In the genomic region with DNA sequence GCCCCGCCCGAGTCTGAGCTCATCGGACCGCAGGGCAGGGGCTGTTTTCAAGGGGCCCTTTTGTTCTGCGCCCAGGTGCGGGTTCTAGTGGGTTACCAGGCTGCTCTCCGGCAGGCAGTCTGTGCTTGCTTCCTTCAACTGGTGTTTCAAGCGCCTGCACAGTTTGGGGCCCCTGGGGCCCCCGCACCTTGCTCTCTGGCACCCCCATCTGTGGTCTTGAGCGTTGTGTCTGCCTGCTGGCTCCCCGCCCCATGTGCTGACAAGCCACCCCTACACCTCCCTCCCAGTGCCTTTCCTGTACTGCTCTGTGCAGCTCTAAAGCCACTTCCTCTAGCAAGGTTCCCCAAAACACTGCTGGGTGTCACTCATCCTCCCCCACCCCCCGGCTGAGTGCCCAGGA, we compare ENCODE assay signal across 8 mouse cellular contexts. TPM values are rescaled to one million over a fixed set of nuclear protein-coding genes. Genes with fewer than 3 reads are reported as not detected.
A peak's percentile ranks its signal among the peaks of the same experiment; 100 is the strongest.
DNase-seq lines count a peak whose midpoint lies in the region; ATAC-seq and TF ChIP-seq lines count a peak whose summit lies in the region.

No protein-coding gene starts in this region.

- no peaks in the 10 kb centered on the region for H3K9me3 ChIP-seq in heart, embryonic 15.5 days (replicated peaks)
- no peaks in the 10 kb centered on the region for H3K9me3 ChIP-seq in liver, embryonic 12.5 days (replicated peaks)
- H3K9me3 ChIP-seq in neural tube, embryonic 15.5 days (replicated peaks): no peaks in the 10 kb centered on the region
- no peaks in the 10 kb centered on the region for H3K9me3 ChIP-seq in forebrain, embryonic 16.5 days (ENCODE audit: control insufficient read depth, low read length)

- DNase-seq in left cerebral cortex, postnatal 4 days: peak; percentile 27
- no peak for DNase-seq in left cerebral cortex, adult 11 months (ENCODE audit: low spot score)

- H3K27me3 ChIP-seq in heart, embryonic 15.5 days: no peaks in the 10 kb centered on the region
- 0 out of 2 replicates have a peak, but pooled peaks cover 5% of the 10 kb centered on the region for H3K27me3 ChIP-seq in liver, embryonic 12.5 days (replicated peaks)
- H3K27me3 ChIP-seq in small intestine, adult 2 months (ENCODE audit: control insufficient read depth, insufficient read depth, low read length): no peaks in the 10 kb centered on the region
- no peaks in the 10 kb centered on the region for H3K27me3 ChIP-seq in neural tube, embryonic 15.5 days (replicated peaks)
- no peaks in the 10 kb centered on the region for H3K27me3 ChIP-seq in forebrain, embryonic 16.5 days (replicated peaks; ENCODE audit: control insufficient read depth, insufficient read depth, low read length)

- peaks cover 4% of the 10 kb centered on the region for H3K4me1 ChIP-seq in bone marrow, adult 2 months (ENCODE audit: control insufficient read depth, insufficient read depth, low read length)
- H3K4me1 ChIP-seq in heart, embryonic 15.5 days (replicated peaks): peaks cover 21% of the 10 kb centered on the region
- H3K4me1 ChIP-seq in liver, embryonic 12.5 days: peaks cover 17% of the 10 kb centered on the region
- peaks cover 8% of the 10 kb centered on the region for H3K4me1 ChIP-seq in small intestine, adult 2 months (ENCODE audit: control insufficient read depth, insufficient read depth, insufficient read length, low read length)
- H3K4me1 ChIP-seq in neural tube, embryonic 15.5 days: 0 out of 2 replicates have a peak, but pooled peaks cover 4% of the 10 kb centered on the region
- H3K4me1 ChIP-seq in forebrain, embryonic 16.5 days (replicated peaks; ENCODE audit: control insufficient read depth, insufficient read depth, low read length): no peaks in the 10 kb centered on the region

- peak overlapping the region; percentile 96 for H3K27ac ChIP-seq in bone marrow, adult 2 months (ENCODE audit: control insufficient read depth, insufficient read depth, low read depth, low read length, poor library complexity)
- H3K27ac ChIP-seq in heart, embryonic 15.5 days: peak overlapping the region; percentile 47
- H3K27ac ChIP-seq in liver, embryonic 12.5 days: peak overlapping the region; percentile 7; the same call in 1 of the 2 replicates
- H3K27ac ChIP-seq in small intestine, adult 2 months (ENCODE audit: insufficient read depth, low read depth, low read length): peak overlapping the region; percentile 62
- no peak overlapping the region for H3K27ac ChIP-seq in neural tube, embryonic 15.5 days (replicated peaks)
- no peak overlapping the region for H3K27ac ChIP-seq in forebrain, embryonic 16.5 days (ENCODE audit: low read length)

- peak; percentile 66 for TF ChIP-seq CTCF in bone marrow, adult 2 months (IDR thresholded peaks at IDR 0.05; ENCODE audit: control insufficient read depth, insufficient read depth, low read length)
- peak; percentile 39; the same call in 1 of the 2 replicates for TF ChIP-seq CTCF in small intestine, adult 2 months (IDR thresholded peaks at IDR 0.05; ENCODE audit: extremely low read depth, insufficient read length, insufficient replicate concordance, low read depth, low read length)

- peak; percentile 77; the same call in 1 of the 2 replicates for TF ChIP-seq POLR2A in bone marrow, adult 2 months (IDR thresholded peaks at IDR 0.05; ENCODE audit: borderline replicate concordance, control insufficient read depth, low read depth, low read length)
- no peak; the same call in 1 of the 2 replicates for TF ChIP-seq POLR2A in small intestine, adult 2 months (IDR thresholded peaks at IDR 0.05; ENCODE audit: low read depth, low read length)

- H3K36me3 ChIP-seq in heart, embryonic 15.5 days: no peaks in the 10 kb centered on the region
- H3K36me3 ChIP-seq in liver, embryonic 12.5 days: no peaks in the 10 kb centered on the region
- H3K36me3 ChIP-seq in small intestine, adult 2 months (ENCODE audit: control insufficient read depth, insufficient read depth, low read length): no peaks in the 10 kb centered on the region
- H3K36me3 ChIP-seq in neural tube, embryonic 15.5 days: no peaks in the 10 kb centered on the region
- H3K36me3 ChIP-seq in forebrain, embryonic 16.5 days (ENCODE audit: control insufficient read depth, insufficient read depth): no peaks in the 10 kb centered on the region

- no peak overlapping the region for H3K9ac ChIP-seq in heart, embryonic 15.5 days
- H3K9ac ChIP-seq in liver, embryonic 12.5 days: no peak overlapping the region
- H3K9ac ChIP-seq in neural tube, embryonic 15.5 days (replicated peaks): no peak overlapping the region
- no peak overlapping the region for H3K9ac ChIP-seq in forebrain, embryonic 16.5 days (replicated peaks; ENCODE audit: low read depth, low read length)

- 2% methylated on average over 12 of the region's 12 CpGs for WGBS in bone marrow, adult 2 months
- 65% methylated on average over 12 of the region's 12 CpGs for WGBS in heart, embryonic 15.5 days
- 22% methylated on average over 12 of the region's 12 CpGs for WGBS in liver, embryonic 12.5 days (ENCODE audit: insufficient replicate concordance)
- 22% methylated on average over 12 of the region's 12 CpGs for WGBS in small intestine, adult 2 months
- 66% methylated on average over 12 of the region's 12 CpGs for WGBS in neural tube, embryonic 15.5 days
- 62% methylated on average over 12 of the region's 12 CpGs for WGBS in forebrain, embryonic 16.5 days

- peak overlapping the region; percentile 82 for H3K4me3 ChIP-seq in bone marrow, adult 2 months (replicated peaks; ENCODE audit: control insufficient read depth, low read depth, low read length)
- H3K4me3 ChIP-seq in heart, embryonic 15.5 days: peak overlapping the region; percentile 26; the same call in 1 of the 2 replicates
- H3K4me3 ChIP-seq in liver, embryonic 12.5 days: peak overlapping the region; percentile 36
- H3K4me3 ChIP-seq in small intestine, adult 2 months (ENCODE audit: low read depth, low read length): peak overlapping the region; percentile 65
- H3K4me3 ChIP-seq in neural tube, embryonic 15.5 days (replicated peaks): no peak overlapping the region
- H3K4me3 ChIP-seq in forebrain, embryonic 16.5 days (replicated peaks; ENCODE audit: low read length): no peak overlapping the region

- ATAC-seq in heart, embryonic 15.5 days (replicated peaks; ENCODE audit: insufficient number of reproducible peaks, insufficient read depth, low FRiP score, low read depth): no peak; the same call in 1 of the 2 replicates
- peak; percentile 54; the same call in 1 of the 2 replicates for ATAC-seq in liver, embryonic 12.5 days
- ATAC-seq in neural tube, embryonic 15.5 days (ENCODE audit: low FRiP score): no peak
- ATAC-seq in forebrain, embryonic 16.5 days: no peak

- intact Hi-C loops in left cerebral cortex, postnatal 4 days (cut with DNase I): no loop called here

- no peak overlapping the region for H3K4me2 ChIP-seq in heart, embryonic 15.5 days
- peak overlapping the region; percentile 39 for H3K4me2 ChIP-seq in liver, embryonic 12.5 days
- no peak overlapping the region for H3K4me2 ChIP-seq in neural tube, embryonic 15.5 days
- no peak overlapping the region for H3K4me2 ChIP-seq in forebrain, embryonic 16.5 days (ENCODE audit: low read length)

RNA-seq across cellular contexts. Expression of a gene that starts 45.1 kb away (rescaled TPM):
- 10 to 100 TPM in 1 of 2 experiments, 1 to 10 TPM in 1; 9.9 to 10.3 TPM for total RNA-seq in left cerebral cortex, postnatal 4 days (2021)
- 12.7 and 21.8 TPM in 2 replicates for polyA plus RNA-seq in bone marrow, adult 2 months (2011; ENCODE audit: insufficient read depth, insufficient read length, low replicate concordance, missing spikeins)
- 11.0 and 16.0 TPM in 2 replicates for polyA plus RNA-seq in heart, embryonic 15.5 days (2015; fragmentation: Nextera tagmentation; extraction: Ambion mirVana)
- 3.9 and 4.7 TPM in 2 replicates for polyA plus RNA-seq in liver, embryonic 12.5 days (2016; fragmentation: Nextera tagmentation; extraction: Ambion mirVana)
- polyA plus RNA-seq in small intestine, adult 2 months (2012; rRNA removed): 2.9 and 4.0 TPM in 2 replicates
- 5.6 and 15.8 TPM in 2 replicates for polyA plus RNA-seq in neural tube, embryonic 15.5 days (2015; fragmentation: Nextera tagmentation; extraction: Ambion mirVana)
- 1.9 and 2.5 TPM in 2 replicates for polyA plus RNA-seq in forebrain, embryonic 16.5 days (2015; fragmentation: Nextera tagmentation; extraction: Ambion mirVana)

RNA-seq across cellular contexts. Expression of a gene that starts 47.0 kb away (rescaled TPM):
- total RNA-seq in left cerebral cortex, postnatal 4 days (2021): 10 to 100 TPM; 40.8 to 45.0 TPM
- 18.9 and 25.3 TPM in 2 replicates for polyA plus RNA-seq in bone marrow, adult 2 months (2011; ENCODE audit: insufficient read depth, insufficient read length, low replicate concordance, missing spikeins)
- polyA plus RNA-seq in heart, embryonic 15.5 days (2015; fragmentation: Nextera tagmentation; extraction: Ambion mirVana): 41.2 and 47.9 TPM in 2 replicates
- polyA plus RNA-seq in liver, embryonic 12.5 days (2016; fragmentation: Nextera tagmentation; extraction: Ambion mirVana): 42.2 and 42.6 TPM in 2 replicates
- polyA plus RNA-seq in small intestine, adult 2 months (2012; rRNA removed): 10.3 and 14.4 TPM in 2 replicates
- polyA plus RNA-seq in neural tube, embryonic 15.5 days (2015; fragmentation: Nextera tagmentation; extraction: Ambion mirVana): 51.5 and 53.7 TPM in 2 replicates
- polyA plus RNA-seq in forebrain, embryonic 16.5 days (2015; fragmentation: Nextera tagmentation; extraction: Ambion mirVana): 64.1 and 64.4 TPM in 2 replicates

Comparison
In these comparisons a context has a peak if more than half of its experiments do, and no peak if none do; other contexts are left out.
1. H3K27ac ChIP-seq: peak in bone marrow, adult 2 months (single experiment), heart, embryonic 15.5 days (single experiment), liver, embryonic 12.5 days (single experiment) and small intestine, adult 2 months (single experiment); none in neural tube, embryonic 15.5 days (single experiment) and forebrain, embryonic 16.5 days (single experiment).
2. H3K4me3 ChIP-seq: peak in bone marrow, adult 2 months (single experiment), heart, embryonic 15.5 days (single experiment), liver, embryonic 12.5 days (single experiment) and small intestine, adult 2 months (single experiment); none in neural tube, embryonic 15.5 days (single experiment) and forebrain, embryonic 16.5 days (single experiment).